Mouse (Mus musculus) limb, embryonic 15.5 days (tissue): ENCODE data around the gene Otub2. TPM values are rescaled to one million over a fixed set of nuclear protein-coding genes. Genes with fewer than 3 reads are reported as not detected.

Source experiments
- ATAC-seq: fragments of 200-750 bp; cut with Nextera tagmentation; 2 replicates; pipeline ENCODE4 v1.8.0; 2017; ENCODE audit warnings: low read depth, moderate TSS enrichment; ENCODE audit not compliant: insufficient number of reproducible peaks, low FRiP score, low TSS enrichment
- H3K27ac ChIP-seq: fragments of 300-500 bp; sonication (generic); 2 replicates; pipeline ENCODE4 v1.5.1; 2015; ENCODE audit warnings: moderate library complexity, mild to moderate bottlenecking, inconsistent platforms
- H3K27me3 ChIP-seq: fragments of 300-500 bp; sonication (generic); 2 replicates; pipeline ENCODE4 v1.6.1; 2015; ENCODE audit warnings: inconsistent platforms
- H3K36me3 ChIP-seq: fragments of 300-500 bp; sonication (generic); 2 replicates; pipeline ENCODE4 v1.6.1; 2015; ENCODE audit warnings: inconsistent platforms
- H3K4me1 ChIP-seq: fragments of 300-500 bp; sonication (generic); 2 replicates; pipeline ENCODE4 v1.6.1; 2015; ENCODE audit warnings: inconsistent platforms
- H3K4me2 ChIP-seq: fragments of 300-500 bp; sonication (generic); 2 replicates; pipeline ENCODE4 v1.6.1; 2015; ENCODE audit warnings: mild to moderate bottlenecking, inconsistent platforms
- H3K4me3 ChIP-seq: fragments of 300-500 bp; sonication (generic); 2 replicates; pipeline ENCODE4 v1.5.1; 2015; ENCODE audit warnings: mild to moderate bottlenecking, inconsistent platforms
- H3K9ac ChIP-seq: fragments of 300-500 bp; sonication (generic); 2 replicates; pipeline ENCODE4 v1.6.1; 2015; ENCODE audit warnings: inconsistent platforms
- H3K9me3 ChIP-seq: fragments of 300-500 bp; sonication (generic); 2 replicates; pipeline ENCODE4 v1.6.1; 2016; ENCODE audit warnings: inconsistent platforms
- WGBS: fragments of 180-500 bp; shearing (Covaris S2); methylation state at CpG from one replicate; pipeline ENCODE4 v1.1.7; 2015; 5-methylcytosine and 5-hydroxymethylcytosine counted together
- polyA plus RNA-seq: library from polyadenylated mRNA; unstranded; fragments of >200 nt; fragmentation: Nextera tagmentation; extraction: Ambion mirVana; gene quantifications from 2 replicates; pipeline ENCODE4 v1.2.1, GENCODE M21; 2015

Gene Otub2
- polyA plus RNA-seq, 1 experiment from 2014 or later: 9.8 TPM

DNA sequence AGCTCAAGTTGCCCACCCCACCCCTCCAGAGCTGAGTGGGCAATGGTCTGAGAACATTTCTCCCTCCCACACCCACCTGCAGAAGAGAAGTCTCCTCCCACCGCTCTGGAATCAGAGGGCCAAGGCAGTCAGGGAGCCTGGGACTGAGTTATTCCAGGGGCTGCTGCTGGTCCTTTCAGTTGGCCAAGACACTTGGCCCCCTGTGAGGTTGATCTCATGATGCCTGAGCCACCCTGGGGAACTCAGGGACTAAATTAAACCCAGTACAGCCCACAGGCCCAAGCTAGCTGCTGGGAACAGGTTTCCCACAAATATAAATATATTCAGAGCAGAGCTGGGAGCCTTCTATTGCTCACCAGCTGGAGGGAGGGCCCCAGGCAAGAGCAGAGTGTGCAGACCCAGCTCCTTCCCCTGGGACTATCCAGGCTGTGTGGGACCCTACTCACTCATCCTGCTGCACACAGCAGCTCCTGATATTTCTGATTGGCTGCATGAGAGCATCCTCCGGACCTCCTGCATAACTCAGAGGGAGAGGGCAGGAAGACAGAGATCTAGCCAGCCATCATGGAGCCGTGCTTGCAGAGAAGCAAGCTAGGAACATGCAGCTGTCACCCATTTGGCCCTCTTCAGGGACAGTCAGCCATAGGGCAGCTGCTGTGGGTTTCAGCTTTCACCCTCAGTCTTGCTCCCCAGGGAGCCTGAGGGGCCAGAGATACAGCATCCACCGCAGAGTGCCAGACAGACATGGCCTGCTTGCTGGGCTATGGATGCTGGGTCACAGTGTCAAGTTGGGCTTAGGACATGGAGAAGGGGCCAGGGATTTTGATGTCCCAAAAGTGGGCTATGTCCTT, 29.3 kb upstream of the Otub2 start:
- Histone ChIP-seq H3K9ac (no peak overlapping the region), H3K9me3 (no peaks in the 10 kb centered on the region), H3K27me3 (no peaks in the 10 kb centered on the region), H3K27ac (peak overlapping the region; percentile 11; the same call in 1 of the 2 replicates), H3K36me3 (no peaks in the 10 kb centered on the region), H3K4me2 (no peak overlapping the region), H3K4me1 (no peaks in the 10 kb centered on the region), H3K4me3 (no peak overlapping the region)
- ATAC-seq: no peak
- WGBS: 54% methylated on average over 4 of the region's 4 CpGs

DNA sequence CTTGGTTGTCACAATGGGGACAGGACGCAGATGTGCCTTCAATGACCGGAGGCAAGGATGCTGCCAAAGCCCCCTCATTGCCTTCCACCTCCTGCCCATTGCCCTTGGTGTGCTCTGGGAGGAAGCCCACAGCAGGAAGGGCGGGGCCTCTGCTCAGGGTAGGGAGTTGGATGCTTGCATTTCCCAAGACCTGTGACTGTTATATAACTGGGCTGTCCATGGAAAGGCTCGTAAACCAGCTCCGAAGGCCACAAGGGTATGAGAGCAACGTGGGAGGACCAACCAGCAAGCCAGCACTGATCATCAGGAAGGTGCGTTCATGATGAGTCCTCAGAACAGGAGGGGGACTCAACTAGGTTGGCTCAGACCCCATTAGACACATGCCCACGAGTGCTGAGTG, 27.7 kb upstream of the Otub2 start:
- no peaks in the 10 kb centered on the region for H3K9me3 ChIP-seq
- H3K27me3 ChIP-seq: no peaks in the 10 kb centered on the region
- no peak for ATAC-seq
- no peaks in the 10 kb centered on the region for H3K4me1 ChIP-seq
- H3K27ac ChIP-seq: no peak overlapping the region
- H3K9ac ChIP-seq: no peak overlapping the region
- no peaks in the 10 kb centered on the region for H3K36me3 ChIP-seq
- no peak overlapping the region for H3K4me2 ChIP-seq
- no peak overlapping the region for H3K4me3 ChIP-seq
- 72% methylated on average over 8 of the region's 8 CpGs for WGBS

DNA sequence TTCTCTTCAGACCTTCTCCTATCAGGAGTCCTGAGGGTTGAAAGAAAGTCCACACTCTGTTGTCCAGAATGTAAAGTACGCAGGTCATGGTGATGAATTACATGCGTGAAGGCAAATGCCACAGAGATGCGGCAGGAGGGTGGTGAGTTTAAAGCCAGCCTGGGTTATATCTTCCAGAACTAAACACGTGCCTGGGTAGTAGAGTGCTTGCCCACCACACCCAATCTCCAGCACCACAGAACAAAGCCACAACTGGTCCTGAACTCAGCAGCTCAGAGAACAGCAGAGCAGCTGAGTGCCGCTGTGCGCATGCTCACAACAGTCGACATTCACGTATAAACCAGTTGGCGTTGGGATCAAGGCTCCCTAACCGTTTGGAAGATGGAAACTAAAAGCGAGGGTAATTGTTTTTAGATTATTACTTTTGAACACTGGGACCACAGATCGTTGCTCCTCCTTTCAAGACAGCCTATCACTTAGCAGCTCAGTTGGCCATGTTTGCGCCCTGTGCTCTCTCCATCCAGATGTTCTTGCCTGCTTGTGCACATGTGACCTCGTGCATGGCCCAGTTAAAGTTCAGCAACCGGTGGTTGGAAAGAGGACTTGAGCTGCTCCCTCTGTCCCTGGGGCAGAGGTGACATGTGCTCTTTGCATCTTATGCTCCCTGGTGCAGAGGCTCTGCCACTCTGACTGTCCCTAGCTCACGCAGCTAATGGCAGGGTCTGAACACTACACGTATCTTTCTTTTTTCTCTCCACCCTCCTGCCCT, 26.8 kb upstream of the Otub2 start:
- ATAC-seq: no peak
- Histone ChIP-seq H3K9me3 (no peaks in the 10 kb centered on the region), H3K4me3 (no peak overlapping the region), H3K4me2 (no peak overlapping the region), H3K4me1 (no peaks in the 10 kb centered on the region), H3K36me3 (no peaks in the 10 kb centered on the region), H3K9ac (no peak overlapping the region), H3K27me3 (no peaks in the 10 kb centered on the region), H3K27ac (no peak overlapping the region)
- WGBS: 82% methylated on average over 17 of the region's 17 CpGs

DNA sequence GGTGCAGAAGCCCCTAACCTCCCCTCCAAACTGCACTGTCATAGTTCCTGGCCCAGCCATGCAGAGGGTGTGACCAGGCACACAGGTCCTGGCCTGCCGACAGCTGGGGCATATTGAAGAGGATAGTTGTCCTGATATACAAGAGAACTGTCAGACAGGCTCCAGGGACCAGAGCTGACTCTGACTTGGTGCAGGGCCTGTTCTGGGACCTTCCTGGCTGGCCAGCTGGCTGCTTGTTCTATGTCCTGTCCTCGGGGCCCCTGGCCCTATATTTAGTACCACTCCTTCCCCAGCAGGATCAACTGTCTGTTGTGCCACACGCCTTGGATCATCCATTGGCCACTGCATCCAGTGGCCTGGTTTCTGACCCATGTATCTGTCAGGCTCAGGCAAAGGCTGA, 26.1 kb upstream of the Otub2 start:
- no peak for ATAC-seq
- Histone ChIP-seq H3K4me3 (no peak overlapping the region), H3K27ac (no peak overlapping the region), H3K9me3 (no peaks in the 10 kb centered on the region), H3K36me3 (no peaks in the 10 kb centered on the region), H3K4me1 (no peaks in the 10 kb centered on the region), H3K9ac (no peak overlapping the region), H3K27me3 (no peaks in the 10 kb centered on the region), H3K4me2 (no peak overlapping the region)
- WGBS: 74% methylated on average over 3 of the region's 3 CpGs

DNA sequence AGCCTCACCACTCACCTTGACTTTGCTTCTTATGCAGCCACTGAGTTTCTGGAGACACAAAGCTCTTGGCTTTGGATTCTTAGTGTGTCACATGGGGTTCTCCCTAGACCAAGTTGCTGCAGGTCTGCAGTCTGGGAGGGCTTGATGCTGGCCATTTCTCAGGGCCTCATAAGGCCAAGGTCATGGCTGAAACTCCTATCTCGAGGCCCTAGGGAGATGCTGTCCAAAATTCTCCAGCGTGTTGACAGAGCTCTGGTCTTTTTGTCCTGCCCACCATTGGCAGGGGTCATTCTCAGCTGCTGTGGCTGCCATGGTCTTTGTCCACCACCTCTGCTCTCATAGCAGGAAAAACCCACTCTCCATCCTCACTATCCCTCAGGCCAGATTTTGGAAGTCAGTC, 21.3 kb upstream of the Otub2 start:
- Histone ChIP-seq H3K27ac (no peak overlapping the region), H3K4me3 (no peak overlapping the region), H3K36me3 (no peaks in the 10 kb centered on the region), H3K27me3 (no peaks in the 10 kb centered on the region), H3K4me1 (no peaks in the 10 kb centered on the region), H3K4me2 (no peak overlapping the region), H3K9me3 (no peaks in the 10 kb centered on the region), H3K9ac (no peak overlapping the region)
- no peak for ATAC-seq
- WGBS: 72% methylated on average over 2 of the region's 2 CpGs

DNA sequence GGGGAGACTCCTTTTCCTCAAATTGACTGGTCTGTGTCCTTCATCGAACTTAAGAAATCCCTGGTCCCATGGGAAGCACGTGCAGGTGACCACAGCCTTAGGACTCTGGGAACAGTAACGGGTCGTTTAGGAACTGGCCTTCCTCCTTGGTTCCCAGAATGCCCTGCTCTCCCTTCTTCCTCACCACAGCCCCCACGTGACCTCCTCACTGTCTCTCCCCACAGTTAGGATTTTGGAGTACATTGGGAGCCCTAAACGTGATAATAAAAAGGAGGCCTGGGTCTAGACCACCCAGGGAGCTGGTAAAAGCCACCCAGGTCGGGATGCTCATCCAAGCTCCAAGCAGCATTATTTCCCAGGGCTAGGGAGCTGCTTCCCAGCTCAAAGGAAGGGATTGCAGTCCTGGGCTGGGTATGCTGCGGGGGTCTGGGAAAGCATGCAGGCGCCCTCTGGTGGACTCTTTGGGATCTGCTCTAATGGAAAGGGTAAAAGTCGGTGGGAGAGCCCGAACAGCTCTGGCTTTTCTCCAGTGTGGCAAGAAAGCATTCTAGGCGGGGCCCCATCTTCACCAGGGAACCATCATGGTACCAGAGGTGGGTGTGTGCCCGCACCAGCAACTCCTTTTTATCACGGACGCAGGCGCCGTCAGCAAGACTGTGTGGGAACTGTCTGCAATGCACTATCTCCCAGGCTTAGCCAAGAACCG, 20.7 kb upstream of the Otub2 start:
- H3K4me3 ChIP-seq: no peak overlapping the region
- H3K27me3 ChIP-seq: no peaks in the 10 kb centered on the region
- H3K9me3 ChIP-seq: no peaks in the 10 kb centered on the region
- no peak for ATAC-seq
- 14% methylated on average over 18 of the region's 18 CpGs for WGBS
- H3K36me3 ChIP-seq: no peaks in the 10 kb centered on the region
- H3K4me1 ChIP-seq: no peaks in the 10 kb centered on the region
- H3K9ac ChIP-seq: no peak overlapping the region
- H3K4me2 ChIP-seq: peak overlapping the region; percentile 31
- H3K27ac ChIP-seq: no peak overlapping the region

DNA sequence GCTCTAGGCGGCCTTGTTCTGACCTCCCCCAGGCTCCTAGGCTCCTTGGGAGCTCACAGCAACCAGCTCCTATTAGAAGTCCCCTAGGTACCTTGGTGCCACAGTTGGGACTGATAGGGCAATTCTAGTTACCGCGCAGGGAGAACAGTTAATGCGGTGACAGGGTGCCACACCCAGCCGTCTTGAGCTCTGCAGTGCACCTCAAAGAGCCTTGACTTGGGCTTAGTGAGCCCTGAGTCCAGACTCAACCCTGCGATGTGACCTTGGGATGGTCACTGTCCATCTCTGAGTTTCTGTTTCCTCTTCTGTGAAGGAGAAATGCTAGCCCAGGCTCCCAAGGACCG, 20.2 kb upstream of the Otub2 start:
- no peak overlapping the region for H3K4me3 ChIP-seq
- ATAC-seq: no peak
- no peaks in the 10 kb centered on the region for H3K27me3 ChIP-seq
- no peak overlapping the region for H3K27ac ChIP-seq
- H3K9ac ChIP-seq: no peak overlapping the region
- H3K9me3 ChIP-seq: no peaks in the 10 kb centered on the region
- H3K36me3 ChIP-seq: no peaks in the 10 kb centered on the region
- 74% methylated on average over 7 of the region's 7 CpGs for whole genome bisulfite sequencing
- peak overlapping the region; percentile 31 for H3K4me2 ChIP-seq
- no peaks in the 10 kb centered on the region for H3K4me1 ChIP-seq

DNA sequence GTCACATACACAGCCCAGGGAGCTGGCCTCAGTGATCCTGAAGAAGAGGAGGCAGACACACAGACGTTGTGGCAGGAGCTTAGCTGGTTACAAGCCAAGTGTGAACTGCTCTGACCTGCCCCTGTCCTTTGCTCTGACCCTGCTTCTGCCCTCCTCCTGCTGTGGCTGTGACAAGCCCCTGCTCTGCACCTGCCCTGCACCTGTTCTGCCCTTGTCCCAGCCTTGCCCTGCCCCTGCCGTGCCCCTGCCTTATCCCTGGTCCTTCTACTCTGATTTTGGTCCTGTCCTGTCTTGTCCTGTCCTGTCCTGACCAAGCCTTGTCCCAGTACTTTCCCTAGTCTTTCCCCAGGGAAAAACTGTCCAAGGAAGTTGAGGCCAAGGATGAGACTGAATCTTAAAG, 19.7 kb upstream of the Otub2 start:
- 40% methylated on average over 2 of the region's 2 CpGs for WGBS
- H3K36me3 ChIP-seq: no peaks in the 10 kb centered on the region
- ATAC-seq: no peak

DNA sequence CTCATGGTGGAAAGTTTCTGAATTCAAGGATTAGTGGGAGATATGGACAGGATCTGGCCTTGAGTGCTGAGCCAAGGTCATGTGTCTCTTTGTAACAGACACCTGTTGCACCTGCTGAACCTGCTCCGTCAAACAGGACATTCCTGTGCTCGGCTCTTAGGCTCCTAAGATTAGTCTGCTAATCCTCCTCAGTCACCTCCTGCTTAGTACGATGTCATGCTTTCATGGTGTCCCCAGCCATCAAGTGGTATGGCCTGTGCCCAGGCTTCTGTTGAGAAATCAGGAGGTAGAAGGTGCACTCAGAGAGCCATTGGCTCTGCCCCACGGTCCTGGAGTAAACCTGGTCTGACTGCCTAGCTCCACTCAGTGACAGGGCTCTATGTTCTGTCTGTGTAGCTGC, 17.6 kb upstream of the Otub2 start:
- no peak overlapping the region for H3K9ac ChIP-seq
- ATAC-seq: no peak
- H3K9me3 ChIP-seq: no peaks in the 10 kb centered on the region
- no peak overlapping the region for H3K4me2 ChIP-seq
- H3K4me3 ChIP-seq: no peak overlapping the region
- H3K4me1 ChIP-seq: no peaks in the 10 kb centered on the region
- H3K27ac ChIP-seq: no peak overlapping the region
- no peaks in the 10 kb centered on the region for H3K36me3 ChIP-seq
- 69% methylated on average over 4 of the region's 4 CpGs for WGBS
- no peaks in the 10 kb centered on the region for H3K27me3 ChIP-seq

More for the DNA sequence above, 19.7 kb upstream of the Otub2 start:
- no peak overlapping the region for H3K4me2 ChIP-seq
- no peak overlapping the region for H3K9ac ChIP-seq
- no peak overlapping the region for H3K27ac ChIP-seq
- H3K4me1 ChIP-seq: no peaks in the 10 kb centered on the region
- H3K9me3 ChIP-seq: no peaks in the 10 kb centered on the region
- H3K27me3 ChIP-seq: no peaks in the 10 kb centered on the region
- H3K4me3 ChIP-seq: no peak overlapping the region

DNA sequence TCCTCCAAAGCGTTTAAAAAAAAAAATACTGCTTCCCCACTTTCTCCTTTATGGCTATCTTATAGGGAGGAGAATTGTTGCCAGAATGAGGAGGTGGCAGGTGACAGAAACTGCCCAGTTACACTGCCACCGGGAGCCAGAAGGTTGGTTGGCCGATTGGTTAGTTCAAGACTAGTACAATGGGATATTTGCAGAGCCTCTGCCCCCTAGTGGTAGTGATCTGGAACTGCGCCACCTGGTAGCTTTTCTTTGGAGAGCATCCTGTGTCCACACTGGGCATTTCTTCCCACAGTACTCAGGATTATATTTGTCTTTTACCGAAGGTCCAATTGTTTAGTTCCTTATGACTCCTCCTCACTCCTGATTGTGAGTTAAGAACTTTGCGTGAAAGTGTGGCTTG, 16.8 kb upstream of the Otub2 start:
- WGBS: 31% methylated on average over 6 of the region's 6 CpGs

DNA sequence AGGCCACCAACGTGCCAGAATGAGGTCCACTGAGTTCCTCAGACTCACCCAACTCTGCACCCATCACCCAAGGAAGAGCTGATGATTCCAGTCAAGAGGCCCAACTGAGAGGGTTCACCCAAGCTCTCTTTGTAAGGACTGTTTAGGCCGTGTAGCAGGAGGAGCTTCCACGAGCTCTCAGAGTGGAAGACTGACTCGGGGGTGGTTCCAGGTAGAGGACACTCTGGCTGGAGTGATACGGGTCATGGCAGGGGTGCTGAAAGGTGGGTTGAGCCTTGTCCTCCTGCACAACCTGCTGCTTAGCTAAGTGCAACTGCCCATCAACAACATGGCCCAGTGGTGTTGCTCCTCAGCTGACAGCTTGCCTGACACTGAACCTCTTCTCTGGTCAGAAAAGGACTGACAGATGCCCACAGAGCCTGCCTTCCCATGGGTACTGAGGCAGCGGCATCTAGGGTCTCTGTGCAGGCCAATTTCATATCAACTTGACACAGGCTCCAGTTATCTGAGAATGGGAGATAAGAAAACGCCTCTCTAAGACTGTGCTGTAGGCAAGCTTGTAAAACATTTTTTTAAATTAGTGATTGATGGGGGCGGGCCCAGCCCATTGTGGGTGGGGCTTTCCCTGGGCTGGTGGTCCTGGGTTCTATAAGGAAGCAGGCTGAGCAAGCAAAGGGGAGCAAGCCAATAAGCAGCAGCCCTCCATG, 14.8 kb upstream of the Otub2 start:
- Histone ChIP-seq H3K4me2 (no peak overlapping the region), H3K9ac (no peak overlapping the region), H3K9me3 (no peaks in the 10 kb centered on the region), H3K4me1 (no peaks in the 10 kb centered on the region), H3K27me3 (no peaks in the 10 kb centered on the region), H3K36me3 (no peaks in the 10 kb centered on the region), H3K27ac (no peak overlapping the region), H3K4me3 (no peak overlapping the region)
- ATAC-seq: no peak
- WGBS: 76% methylated on average over 8 of the region's 8 CpGs

More for the DNA sequence above, 16.8 kb upstream of the Otub2 start:
- H3K4me1 ChIP-seq: no peaks in the 10 kb centered on the region
- no peak overlapping the region for H3K4me2 ChIP-seq
- no peak for ATAC-seq
- no peak overlapping the region for H3K27ac ChIP-seq
- H3K27me3 ChIP-seq: no peaks in the 10 kb centered on the region
- no peaks in the 10 kb centered on the region for H3K9me3 ChIP-seq
- H3K4me3 ChIP-seq: no peak overlapping the region
- H3K9ac ChIP-seq: no peak overlapping the region
- H3K36me3 ChIP-seq: no peaks in the 10 kb centered on the region
